Mouse (Mus musculus): ENCODE results near the gene Btg4. TPM values are rescaled to one million over a fixed set of nuclear protein-coding genes. Genes with fewer than 3 reads are reported as not detected.

The Btg4 gene
- total RNA-seq (2023) = not detected

DNA sequence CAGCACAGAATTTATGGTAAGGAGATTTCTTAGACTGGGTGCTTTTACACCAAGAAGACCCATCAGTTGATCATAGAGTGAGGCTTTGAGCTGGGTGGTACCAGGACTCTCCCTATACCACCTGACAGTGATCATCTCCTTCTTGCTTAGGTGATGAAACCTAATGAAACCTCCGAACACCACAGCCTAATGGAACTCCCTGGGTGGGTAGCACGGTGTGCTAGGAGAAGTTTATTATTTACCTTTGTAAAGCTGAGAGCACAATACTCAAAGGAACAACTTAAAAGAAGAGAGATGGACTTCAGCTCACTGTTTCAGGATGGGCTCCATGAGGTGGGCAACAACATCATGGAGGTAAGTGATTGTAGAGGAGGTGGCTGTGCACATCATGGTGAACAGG is at the start of gene Btg4:
TSS of gene Btg4 (plus strand) at position 301 of the 400 bp plus-strand sequence.

DNA sequence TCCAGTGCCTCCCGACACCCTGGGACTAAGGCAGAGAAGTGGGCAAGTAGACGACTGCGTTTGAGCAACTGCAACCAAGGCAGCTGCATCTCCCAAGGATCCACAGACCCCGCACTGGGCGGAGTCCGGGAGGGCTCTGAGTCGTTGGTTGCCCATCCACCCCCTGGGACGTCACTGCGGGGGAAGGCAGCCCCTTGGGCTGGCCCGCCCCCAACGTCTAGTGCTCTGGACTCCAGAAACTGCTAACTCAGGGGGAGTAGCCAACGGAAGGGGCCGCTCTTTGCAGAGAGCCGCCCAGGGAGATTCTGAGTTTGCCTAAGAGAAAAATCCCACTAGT is 16.2 kb downstream of the Btg4 start, which contains the start of gene Layn:
TSS of gene Layn (minus strand) at position 116 of the 337 bp plus-strand sequence.

DNA sequence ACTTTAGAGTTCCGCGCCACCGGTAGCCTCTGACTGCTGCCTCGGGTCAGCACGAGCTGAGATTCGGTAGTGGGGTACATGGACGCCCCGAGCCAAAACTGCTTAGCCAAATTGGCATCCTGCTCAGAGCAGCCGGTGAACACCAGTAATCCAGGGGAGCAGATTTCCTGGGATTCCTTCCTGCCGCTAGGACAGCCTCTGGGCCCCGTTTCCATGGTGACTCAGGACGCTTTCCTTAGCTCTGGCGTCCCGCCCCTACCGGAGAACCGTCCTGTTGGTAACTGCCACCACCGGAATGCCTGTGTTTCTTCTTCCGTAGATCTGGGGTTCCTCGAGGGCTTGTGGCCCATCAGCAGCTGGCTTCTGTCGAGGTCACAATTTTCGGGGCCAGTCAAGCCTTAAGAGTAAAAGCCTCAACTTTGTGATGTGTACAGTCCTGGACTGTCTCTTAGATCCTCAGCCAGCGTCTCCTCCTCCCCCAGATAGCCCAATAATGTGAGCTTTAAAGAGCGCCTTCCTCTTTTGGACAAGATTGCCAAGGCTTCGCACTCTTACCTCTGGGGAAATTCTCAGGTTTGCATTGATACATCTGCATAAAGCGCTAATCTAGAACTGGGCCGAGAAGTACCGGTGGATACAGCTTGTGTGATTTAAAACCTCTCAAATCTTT is 41.2 kb downstream of the Btg4 start, which contains the start of gene 4833427G06Rik:
TSS of gene 4833427G06Rik (minus strand) at position 323 of the 670 bp plus-strand sequence.

DNA sequence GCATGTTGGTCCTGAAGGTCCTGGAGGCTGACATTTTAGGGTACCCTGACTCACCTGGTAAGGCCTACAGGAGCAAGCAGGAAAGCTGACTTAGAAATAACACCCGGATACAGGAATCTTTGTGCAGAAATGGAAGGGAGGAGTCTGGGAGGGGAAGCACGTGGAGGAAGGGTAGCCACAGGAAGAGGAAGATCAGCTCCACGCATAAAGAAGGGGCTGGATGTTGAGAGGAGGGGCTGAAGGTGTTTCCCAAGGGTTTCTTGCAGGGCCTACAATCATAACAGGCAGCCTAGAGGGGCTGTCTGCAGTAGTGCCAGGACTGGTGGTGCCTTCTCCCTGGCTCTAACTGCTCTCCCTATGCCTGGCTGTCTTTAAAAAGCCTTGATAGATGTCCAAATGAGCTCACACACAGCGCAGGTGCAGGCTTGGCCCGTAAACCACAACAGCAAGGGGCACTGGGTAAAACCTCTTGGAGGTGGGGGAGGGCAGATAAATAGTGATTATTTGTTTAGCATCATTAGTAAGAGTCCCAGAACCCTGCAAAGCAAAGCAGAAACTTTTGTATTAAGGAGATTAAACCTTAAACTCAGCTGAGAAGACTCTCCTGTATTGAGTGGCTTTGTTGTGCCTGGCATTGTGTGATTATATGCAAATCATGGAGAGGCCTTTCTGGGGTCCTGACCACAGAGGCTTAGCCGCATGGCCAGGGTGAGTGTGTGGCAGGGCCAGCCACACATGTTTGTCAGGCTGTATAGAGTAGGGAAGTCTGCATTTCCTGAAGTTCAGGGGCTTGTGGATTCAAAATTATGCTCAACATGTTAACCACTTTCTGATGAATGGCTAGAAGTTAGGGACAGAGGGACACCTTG is 104.8 kb downstream of the Btg4 start, which contains the start of gene Gm32742:
TSS of gene Gm32742 (minus strand) at position 206 of the 869 bp plus-strand sequence.

Other genes starting within 250 kb of the Btg4 start
- 10 to 100 TPM; 63.5 to 64.8 TPM for gene Ppp2r1b, start 215.6 kb upstream of the Btg4 start, total RNA-seq (2023)
- 10 to 100 TPM; 38.7 to 47.5 TPM for gene Sik2, start 51.8 kb upstream of the Btg4 start, total RNA-seq (2023)
- not detected for gene Layn, start 16.2 kb downstream of the Btg4 start, total RNA-seq (2023)
- not detected for gene 4833427G06Rik, start 41.2 kb downstream of the Btg4 start, total RNA-seq (2023)
- gene Gm32742, start 104.6 kb downstream of the Btg4 start, total RNA-seq (2023) = not detected
- 10 to 100 TPM; 11.4 to 12.1 TPM for gene Pou2af1, start 152.8 kb downstream of the Btg4 start, total RNA-seq (2023)
- gene Colca2, start 217.7 kb downstream of the Btg4 start, total RNA-seq (2023) = not detected

Data from T-cell, adult 66 days (primary cell).